Mouse (Mus musculus): Measurements from ENCODE around the gene Ccsap. TPM values are rescaled to one million over a fixed set of nuclear protein-coding genes. Genes with fewer than 3 reads are reported as not detected.

Ccsap gene
- polyA plus RNA-seq, 1 experiment from 2014 or later, result 4.6 TPM

DNA sequence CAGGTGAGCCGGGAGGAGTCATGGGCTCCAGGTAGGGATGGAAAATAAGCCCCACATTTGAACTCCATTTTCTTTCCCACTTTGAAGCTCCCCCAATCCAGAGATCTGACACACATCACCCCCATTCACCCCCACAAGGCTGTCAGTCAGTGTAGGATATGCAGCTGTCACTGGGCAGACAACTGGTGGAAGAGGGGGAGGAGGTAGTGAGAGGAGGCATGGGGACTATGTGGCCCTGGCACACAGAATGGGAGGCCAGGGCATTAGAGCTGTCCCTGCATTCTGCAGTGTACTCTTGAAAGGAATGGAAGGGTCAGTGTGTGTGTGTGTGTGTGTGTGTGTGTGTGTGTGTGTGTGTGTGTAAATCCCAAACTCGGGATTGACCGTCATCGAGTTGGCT lies 35.2 kb upstream of the Ccsap start:
- peak; percentile 24; the same call in 1 of the 2 replicates for ATAC-seq (ENCODE audit: low read depth)
- Histone ChIP-seq H3K4me2 (ENCODE audit: low read depth, low read length) (no peak overlapping the region), H3K27me3 (replicated peaks; ENCODE audit: control insufficient read depth, insufficient read depth, low read length) (peaks cover 60% of the 10 kb centered on the region)

DNA sequence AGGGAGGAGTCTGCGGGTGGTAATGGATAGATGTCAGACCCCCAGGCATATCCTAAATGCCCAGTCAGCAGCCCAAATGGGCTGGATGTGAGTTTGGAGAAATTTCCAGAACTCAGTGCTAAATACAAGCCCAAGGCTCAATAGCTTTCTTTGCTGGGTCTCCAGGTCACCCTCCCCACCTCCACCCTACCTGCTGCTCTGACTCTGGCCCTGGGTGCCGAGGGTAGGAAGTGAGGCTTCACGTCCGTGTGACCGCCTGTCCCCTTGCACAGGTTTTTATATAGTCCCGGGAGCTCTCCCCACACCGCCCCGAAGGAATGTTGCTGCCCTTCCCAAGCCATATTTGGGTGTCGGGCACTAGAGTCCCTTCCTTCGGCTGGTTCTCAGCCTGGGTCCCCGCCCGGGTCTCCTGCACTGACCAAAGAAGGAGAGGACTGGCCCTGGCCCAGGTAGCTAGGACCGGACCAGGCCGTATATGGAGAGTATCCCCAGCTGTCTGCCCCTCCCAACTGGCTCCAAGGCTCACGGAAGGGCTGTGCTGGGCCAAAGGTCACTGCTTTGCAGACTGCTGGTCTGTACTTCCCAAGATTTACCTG lies 34.6 kb upstream of the Ccsap start, which contains the start of gene Acta1:
Gene Acta1 (minus strand): TSS at position 250 of the 596 bp plus-strand sequence.
- no peak for ATAC-seq (ENCODE audit: low read depth)
- H3K4me3 ChIP-seq (ENCODE audit: low read depth, low read length), result peak within 1 kb of the TSS; percentile 14; the same call in 1 of the 2 replicates

More for the DNA sequence above, 35.2 kb upstream of the Ccsap start:
- H3K4me3 ChIP-seq (ENCODE audit: low read depth, low read length), result no peak overlapping the region
- no peak overlapping the region; the same call in 1 of the 2 replicates for H3K27ac ChIP-seq (replicated peaks; ENCODE audit: low read depth, low read length)
- DNase-seq (ENCODE audit: low spot score), result no peak
- H3K9me3 ChIP-seq (ENCODE audit: control insufficient read depth, low read length), result no peaks in the 10 kb centered on the region
- WGBS, result 76% methylated on average over 3 of the region's 4 CpGs
- 0 out of 2 replicates have a peak, but pooled peaks cover 6% of the 10 kb centered on the region for H3K4me1 ChIP-seq (ENCODE audit: control insufficient read depth, insufficient read depth, low read length)
- peaks cover 13% of the 10 kb centered on the region for H3K36me3 ChIP-seq (ENCODE audit: control insufficient read depth, insufficient read depth, low read length)
- H3K9ac ChIP-seq (ENCODE audit: low read depth, low read length), result no peak overlapping the region

DNA sequence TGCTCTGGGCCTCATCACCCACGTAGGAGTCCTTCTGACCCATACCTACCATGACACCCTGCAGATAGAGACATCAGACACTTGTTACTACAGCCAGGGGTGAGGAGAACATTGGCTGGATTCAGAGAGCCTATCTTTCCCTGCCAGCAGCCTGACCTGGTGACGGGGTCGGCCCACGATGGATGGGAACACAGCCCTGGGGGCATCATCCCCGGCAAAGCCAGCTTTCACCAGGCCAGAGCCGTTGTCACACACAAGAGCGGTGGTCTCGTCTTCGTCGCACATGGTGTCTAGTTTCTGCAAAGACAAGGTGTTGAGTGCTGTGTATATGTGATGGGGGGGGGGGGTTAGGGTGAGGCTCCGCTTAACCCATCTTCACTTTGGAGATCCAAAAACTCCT lies 33.4 kb upstream of the Ccsap start:
- Histone ChIP-seq H3K4me3 (ENCODE audit: low read depth, low read length) (no peak overlapping the region), H3K36me3 (ENCODE audit: control insufficient read depth, insufficient read depth, low read length) (0 out of 2 replicates have a peak, but pooled peaks cover under 1% of the 10 kb centered on the region), H3K4me2 (ENCODE audit: low read depth, low read length) (no peak overlapping the region), H3K27ac (replicated peaks; ENCODE audit: low read depth, low read length) (no peak overlapping the region), H3K27me3 (replicated peaks; ENCODE audit: control insufficient read depth, insufficient read depth, low read length) (peaks cover 60% of the 10 kb centered on the region), H3K4me1 (ENCODE audit: control insufficient read depth, insufficient read depth, low read length) (0 out of 2 replicates have a peak, but pooled peaks cover 6% of the 10 kb centered on the region), H3K9ac (ENCODE audit: low read depth, low read length) (no peak overlapping the region), H3K9me3 (ENCODE audit: control insufficient read depth, low read length) (no peaks in the 10 kb centered on the region)
- DNase-seq (ENCODE audit: low spot score) (no peak), ATAC-seq (ENCODE audit: low read depth) (no peak)
- 83% methylated on average over 7 of the region's 11 CpGs for WGBS

More for the DNA sequence above, 34.6 kb upstream of the Ccsap start, which contains the start of gene Acta1:
- H3K36me3 ChIP-seq (ENCODE audit: control insufficient read depth, insufficient read depth, low read length), result peaks cover 12% of the 10 kb centered on the region; the same call in 1 of the 2 replicates
- H3K9me3 ChIP-seq (ENCODE audit: control insufficient read depth, low read length), result no peaks in the 10 kb centered on the region
- H3K4me2 ChIP-seq (ENCODE audit: low read depth, low read length), result no peak within 1 kb of the TSS
- 22% methylated on average over 10 of the region's 15 CpGs for WGBS
- no peak within 1 kb of the TSS for H3K9ac ChIP-seq (ENCODE audit: low read depth, low read length)
- DNase-seq (ENCODE audit: low spot score), result peak; percentile 15
- H3K4me1 ChIP-seq (ENCODE audit: control insufficient read depth, insufficient read depth, low read length), result 0 out of 2 replicates have a peak, but pooled peaks cover 6% of the 10 kb centered on the region
- H3K27me3 ChIP-seq (replicated peaks; ENCODE audit: control insufficient read depth, insufficient read depth, low read length), result peaks cover 60% of the 10 kb centered on the region
- no peak within 1 kb of the TSS; the same call in 1 of the 2 replicates for H3K27ac ChIP-seq (replicated peaks; ENCODE audit: low read depth, low read length)

DNA sequence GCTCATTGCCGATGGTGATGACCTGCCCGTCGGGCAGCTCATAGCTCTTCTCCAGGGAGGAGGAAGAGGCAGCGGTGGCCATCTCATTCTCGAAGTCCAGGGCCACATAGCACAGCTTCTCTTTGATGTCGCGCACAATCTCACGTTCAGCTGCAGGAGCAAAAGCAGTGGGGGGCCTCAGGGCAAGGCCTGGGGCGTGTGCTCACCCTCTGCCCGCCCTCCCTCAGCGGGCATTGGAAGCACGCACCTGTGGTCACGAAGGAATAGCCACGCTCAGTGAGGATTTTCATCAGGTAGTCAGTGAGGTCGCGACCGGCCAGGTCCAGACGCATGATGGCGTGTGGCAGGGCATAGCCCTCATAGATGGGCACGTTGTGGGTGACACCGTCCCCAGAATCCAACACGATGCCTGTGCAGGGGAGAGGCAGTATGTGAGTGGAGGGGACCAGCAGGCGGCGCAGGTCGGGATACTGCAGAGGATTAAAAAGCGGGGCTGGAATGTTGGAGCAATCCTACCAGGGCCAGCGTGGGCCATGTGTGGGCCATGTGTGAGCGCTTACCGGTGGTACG lies 32.7 kb upstream of the Ccsap start:
- Histone ChIP-seq H3K36me3 (ENCODE audit: control insufficient read depth, insufficient read depth, low read length) (no peaks in the 10 kb centered on the region), H3K9me3 (ENCODE audit: control insufficient read depth, low read length) (no peaks in the 10 kb centered on the region), H3K4me3 (ENCODE audit: low read depth, low read length) (peak overlapping the region; percentile 30), H3K27ac (replicated peaks; ENCODE audit: low read depth, low read length) (no peak overlapping the region), H3K9ac (ENCODE audit: low read depth, low read length) (no peak overlapping the region), H3K4me1 (ENCODE audit: control insufficient read depth, insufficient read depth, low read length) (0 out of 2 replicates have a peak, but pooled peaks cover 6% of the 10 kb centered on the region), H3K27me3 (replicated peaks; ENCODE audit: control insufficient read depth, insufficient read depth, low read length) (peaks cover 60% of the 10 kb centered on the region), H3K4me2 (ENCODE audit: low read depth, low read length) (peak overlapping the region; percentile 53)
- ATAC-seq (ENCODE audit: low read depth) (peak; percentile 27; the same call in 1 of the 2 replicates), DNase-seq (ENCODE audit: low spot score) (no peak)
- WGBS, result 11% methylated on average over 22 of the region's 30 CpGs

DNA sequence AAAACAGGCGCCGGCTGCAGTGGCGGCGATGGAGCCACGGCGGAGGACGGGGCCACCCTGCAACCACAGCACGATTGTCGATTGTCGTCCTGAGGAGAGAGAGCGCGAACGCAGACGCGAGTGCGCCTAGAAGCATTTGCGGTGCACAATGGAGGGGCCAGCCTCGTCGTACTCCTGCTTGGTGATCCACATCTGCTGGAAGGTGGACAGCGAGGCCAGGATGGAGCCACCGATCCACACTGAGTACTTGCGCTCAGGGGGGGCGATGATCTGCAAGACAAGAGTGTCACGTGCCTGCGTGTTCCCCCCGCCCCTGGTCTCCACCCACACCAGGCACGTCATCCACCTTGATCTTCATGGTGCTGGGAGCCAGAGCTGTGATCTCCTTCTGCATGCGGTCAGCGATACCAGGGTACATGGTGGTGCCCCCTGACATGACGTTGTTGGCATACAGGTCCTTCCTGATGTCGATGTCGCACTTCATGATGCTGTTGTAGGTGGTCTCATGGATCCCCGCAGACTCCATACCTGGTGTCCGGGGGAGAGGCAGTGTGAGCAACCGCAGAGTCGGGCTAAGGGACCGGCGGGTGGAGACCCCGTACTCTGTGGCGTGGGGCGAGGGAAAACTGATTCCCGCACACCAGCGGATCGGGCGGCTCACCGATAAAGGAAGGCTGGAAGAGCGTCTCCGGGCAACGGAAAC lies 32.0 kb upstream of the Ccsap start:
- H3K4me1 ChIP-seq (ENCODE audit: control insufficient read depth, insufficient read depth, low read length), result 0 out of 2 replicates have a peak, but pooled peaks cover 6% of the 10 kb centered on the region
- peaks cover 60% of the 10 kb centered on the region for H3K27me3 ChIP-seq (replicated peaks; ENCODE audit: control insufficient read depth, insufficient read depth, low read length)
- under 1% methylated on average over 49 of the region's 49 CpGs for WGBS
- peak overlapping the region; percentile 30 for H3K4me3 ChIP-seq (ENCODE audit: low read depth, low read length)
- peak overlapping the region; percentile 54 for H3K9ac ChIP-seq (ENCODE audit: low read depth, low read length)
- DNase-seq (ENCODE audit: low spot score) (no peak), ATAC-seq (ENCODE audit: low read depth) (no peak)
- no peak overlapping the region for H3K27ac ChIP-seq (replicated peaks; ENCODE audit: low read depth, low read length)
- no peaks in the 10 kb centered on the region for H3K9me3 ChIP-seq (ENCODE audit: control insufficient read depth, low read length)
- H3K4me2 ChIP-seq (ENCODE audit: low read depth, low read length), result peak overlapping the region; percentile 53
- H3K36me3 ChIP-seq (ENCODE audit: control insufficient read depth, insufficient read depth, low read length), result no peaks in the 10 kb centered on the region

DNA sequence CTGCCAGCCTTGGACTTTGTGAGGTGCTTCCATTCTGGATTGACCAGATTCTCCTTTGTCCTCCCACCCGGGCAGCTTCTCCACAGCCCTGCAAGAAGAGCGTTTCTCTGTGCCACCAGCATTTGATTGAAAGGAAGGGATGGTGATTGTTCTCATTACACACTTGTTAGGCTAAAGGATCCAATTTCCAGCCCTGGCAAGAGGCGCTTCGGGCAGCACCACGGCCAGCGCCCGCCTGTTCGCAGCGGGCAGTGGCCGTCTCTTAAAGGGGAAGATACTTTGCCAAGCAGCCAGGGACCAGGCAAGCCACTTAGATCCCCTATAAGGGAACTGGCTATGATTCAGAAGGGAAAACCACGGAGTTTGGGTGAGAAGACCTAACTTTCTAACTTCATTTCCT lies 31.3 kb upstream of the Ccsap start:
- Histone ChIP-seq H3K27me3 (replicated peaks; ENCODE audit: control insufficient read depth, insufficient read depth, low read length) (peaks cover 58% of the 10 kb centered on the region), H3K27ac (replicated peaks; ENCODE audit: low read depth, low read length) (no peak overlapping the region)

DNA sequence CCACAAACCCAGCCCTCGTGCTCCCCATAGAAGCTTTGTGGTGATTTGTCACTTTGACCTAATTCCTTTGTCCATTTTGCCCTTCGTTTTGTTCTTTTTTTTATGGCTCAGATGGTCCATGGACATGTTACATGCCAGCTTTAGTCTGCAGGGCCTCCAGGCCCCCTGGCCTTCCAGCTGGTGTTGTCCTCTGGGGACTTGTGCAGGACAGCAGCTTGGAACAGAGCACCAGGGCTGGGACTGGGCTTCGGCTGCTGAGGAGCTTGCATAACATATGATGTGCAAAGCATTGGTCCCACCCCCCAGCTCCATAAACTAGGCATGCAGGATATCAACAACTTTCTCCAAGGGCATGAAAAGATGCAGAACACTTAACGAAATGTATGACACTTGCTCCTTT lies 29.8 kb upstream of the Ccsap start:
- Histone ChIP-seq H3K4me2 (ENCODE audit: low read depth, low read length) (no peak overlapping the region), H3K27me3 (replicated peaks; ENCODE audit: control insufficient read depth, insufficient read depth, low read length) (peaks cover 43% of the 10 kb centered on the region), H3K4me3 (ENCODE audit: low read depth, low read length) (no peak overlapping the region), H3K4me1 (ENCODE audit: control insufficient read depth, insufficient read depth, low read length) (peaks cover 9% of the 10 kb centered on the region; the same call in 1 of the 2 replicates), H3K27ac (replicated peaks; ENCODE audit: low read depth, low read length) (no peak overlapping the region), H3K9ac (ENCODE audit: low read depth, low read length) (no peak overlapping the region), H3K9me3 (ENCODE audit: control insufficient read depth, low read length) (no peaks in the 10 kb centered on the region), H3K36me3 (ENCODE audit: control insufficient read depth, insufficient read depth, low read length) (no peaks in the 10 kb centered on the region)
- no peak for DNase-seq (ENCODE audit: low spot score)
- no peak for ATAC-seq (ENCODE audit: low read depth)
- 67% methylated on average over 4 of the region's 4 CpGs for WGBS

More for the DNA sequence above, 31.3 kb upstream of the Ccsap start:
- Histone ChIP-seq H3K9ac (ENCODE audit: low read depth, low read length) (peak overlapping the region; percentile 54; the same call in 1 of the 2 replicates), H3K4me2 (ENCODE audit: low read depth, low read length) (peak overlapping the region; percentile 53), H3K4me1 (ENCODE audit: control insufficient read depth, insufficient read depth, low read length) (0 out of 2 replicates have a peak, but pooled peaks cover 6% of the 10 kb centered on the region), H3K36me3 (ENCODE audit: control insufficient read depth, insufficient read depth, low read length) (no peaks in the 10 kb centered on the region), H3K4me3 (ENCODE audit: low read depth, low read length) (peak overlapping the region; percentile 30), H3K9me3 (ENCODE audit: control insufficient read depth, low read length) (no peaks in the 10 kb centered on the region)
- 0% methylated on average over 11 of the region's 11 CpGs for WGBS
- DNase-seq (ENCODE audit: low spot score) (peak; percentile 79), ATAC-seq (ENCODE audit: low read depth) (no peak)

DNA sequence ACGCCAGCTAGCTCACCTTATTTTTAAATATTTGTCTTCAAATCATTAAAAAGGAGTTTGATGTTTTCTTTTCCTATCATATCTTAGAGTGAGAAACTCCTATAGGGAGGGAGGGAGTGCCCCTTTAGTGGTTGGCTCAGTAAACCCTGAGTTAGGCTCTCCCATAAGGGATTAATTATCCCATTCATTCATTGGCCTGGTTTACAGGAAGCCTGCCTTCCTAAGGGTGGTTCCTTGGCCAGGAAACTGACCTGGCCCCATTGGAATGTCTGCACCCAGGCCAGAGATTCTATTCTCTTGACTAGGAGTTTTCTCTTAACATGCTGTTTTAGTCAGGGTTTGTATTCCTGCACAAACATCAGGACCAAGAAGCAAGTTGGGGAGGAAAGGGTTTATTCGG lies 27.9 kb upstream of the Ccsap start:
- ATAC-seq (ENCODE audit: low read depth) (no peak), DNase-seq (ENCODE audit: low spot score) (no peak)
- H3K9ac ChIP-seq (ENCODE audit: low read depth, low read length), result no peak overlapping the region
- no peak overlapping the region for H3K27ac ChIP-seq (replicated peaks; ENCODE audit: low read depth, low read length)
- no peak overlapping the region for H3K4me2 ChIP-seq (ENCODE audit: low read depth, low read length)
- H3K4me3 ChIP-seq (ENCODE audit: low read depth, low read length), result no peak overlapping the region
- H3K4me1 ChIP-seq (ENCODE audit: control insufficient read depth, insufficient read depth, low read length), result peaks cover 17% of the 10 kb centered on the region
- peaks cover 25% of the 10 kb centered on the region for H3K27me3 ChIP-seq (replicated peaks; ENCODE audit: control insufficient read depth, insufficient read depth, low read length)
- no peaks in the 10 kb centered on the region for H3K9me3 ChIP-seq (ENCODE audit: control insufficient read depth, low read length)
- H3K36me3 ChIP-seq (ENCODE audit: control insufficient read depth, insufficient read depth, low read length), result no peaks in the 10 kb centered on the region
- 76% methylated on average over 2 of the region's 2 CpGs for WGBS
